Mouse (Mus musculus) c-Kit-positive CD71-positive TER-119-negative erythroid progenitor cells, embryonic 14.5 days (primary cell): ENCODE data around the gene Trmt2a.

Experiments used
- DNase-seq: peaks from one replicate; pipeline ENCODE4 v3.0.0-alpha.2; 2013; ENCODE audit warnings: low read depth

Trmt2a gene

GRCm38 (mm10) chr16:18248433-18249363 lies at the start of gene Trmt2a, which contains the start of gene Ranbp1:
Trmt2a (plus strand) TSS chr16:18248679.
Ranbp1 (minus strand) TSS chr16:18248732.
- peak; percentile 98 for DNase-seq

- DNase-seq = no peak
Observed at GRCm38 (mm10) chr16:18200062-18200461, 48.4 kb upstream of the Trmt2a start.

GRCm38 (mm10) chr16:18201620-18202019 lies 46.9 kb upstream of the Trmt2a start:
- no peak for DNase-seq

- no peak for DNase-seq
Observed at GRCm38 (mm10) chr16:18202061-18202460, 46.4 kb upstream of the Trmt2a start.

GRCm38 (mm10) chr16:18203430-18204091 lies 44.9 kb upstream of the Trmt2a start:
- DNase-seq = no peak

GRCm38 (mm10) chr16:18210701-18211416 lies 37.6 kb upstream of the Trmt2a start:
- DNase-seq = peak; percentile 48

GRCm38 (mm10) chr16:18211417-18212171 lies 36.9 kb upstream of the Trmt2a start:
- peak; percentile 53 for DNase-seq

GRCm38 (mm10) chr16:18213689-18214088 lies 34.8 kb upstream of the Trmt2a start:
- DNase-seq = no peak

GRCm38 (mm10) chr16:18214858-18215257 lies 33.6 kb upstream of the Trmt2a start:
- no peak for DNase-seq

- DNase-seq = no peak
Observed at GRCm38 (mm10) chr16:18217579-18217978, 30.9 kb upstream of the Trmt2a start, which contains the start of gene Ccdc188. Ccdc188 (plus strand) TSS chr16:18217879.

GRCm38 (mm10) chr16:18218580-18218996 lies 29.9 kb upstream of the Trmt2a start:
- DNase-seq = no peak

- DNase-seq = no peak
Observed at GRCm38 (mm10) chr16:18220001-18220400, 28.5 kb upstream of the Trmt2a start.

GRCm38 (mm10) chr16:18220856-18221542 lies 27.5 kb upstream of the Trmt2a start:
- DNase-seq = no peak

- no peak for DNase-seq
Observed at GRCm38 (mm10) chr16:18221543-18221898, 27.0 kb upstream of the Trmt2a start.

- no peak for DNase-seq
Observed at GRCm38 (mm10) chr16:18222188-18222587, 26.3 kb upstream of the Trmt2a start.

- DNase-seq = no peak
Observed at GRCm38 (mm10) chr16:18227187-18227586, 21.3 kb upstream of the Trmt2a start.

GRCm38 (mm10) chr16:18227897-18228422 lies 20.5 kb upstream of the Trmt2a start:
- no peak for DNase-seq

- DNase-seq = no peak
Observed at GRCm38 (mm10) chr16:18228856-18229255, 19.6 kb upstream of the Trmt2a start.

- DNase-seq = no peak
Observed at GRCm38 (mm10) chr16:18229622-18230021, 18.9 kb upstream of the Trmt2a start.

- DNase-seq = no peak
Observed at GRCm38 (mm10) chr16:18230617-18231016, 17.9 kb upstream of the Trmt2a start.

GRCm38 (mm10) chr16:18231047-18231446 lies 17.4 kb upstream of the Trmt2a start:
- no peak for DNase-seq
